Mouse (Mus musculus) neural tube, embryonic 11.5 days (tissue): ENCODE data around the gene Aasdh. TPM values are rescaled to one million over a fixed set of nuclear protein-coding genes. Genes with fewer than 3 reads are reported as not detected.
"Not testable (repeated sequence)": the region's sequence is repeated elsewhere in the genome, so short reads cannot be mapped to it uniquely, and the experiment has no call there.

ENCODE experiments used
- ATAC-seq: fragments of 200-750 bp; cut with Nextera tagmentation; 2 replicates; pipeline ENCODE4 v1.8.0; 2017; ENCODE audit warnings: moderate number of reproducible peaks, mild to moderate bottlenecking, moderate TSS enrichment, moderate library complexity; ENCODE audit not compliant: insufficient read depth, low FRiP score, low TSS enrichment
- DNase-seq: peaks from one replicate; pipeline ENCODE4 v3.0.0-alpha.2; 2015; ENCODE audit warnings: low spot score
- H3K27ac ChIP-seq: fragments of 300-500 bp; sonication (generic); 2 replicates; pipeline ENCODE4 v1.5.1; 2014; ENCODE audit warnings: low read depth, mild to moderate bottlenecking, low read length
- H3K27me3 ChIP-seq: fragments of 300-500 bp; sonication (generic); 2 replicates; pipeline ENCODE4 v1.6.1; 2014; ENCODE audit warnings: mild to moderate bottlenecking, low read length, mixed read lengths; ENCODE audit not compliant: control insufficient read depth, insufficient read depth
- H3K36me3 ChIP-seq: fragments of 300-500 bp; sonication (generic); 2 replicates; pipeline ENCODE4 v1.6.1; 2014; ENCODE audit warnings: mild to moderate bottlenecking, low read length, moderate library complexity, mixed read lengths; ENCODE audit not compliant: control insufficient read depth, insufficient read depth
- H3K4me1 ChIP-seq: fragments of 300-500 bp; sonication (generic); 2 replicates; pipeline ENCODE4 v1.6.1; 2014; ENCODE audit warnings: low read length, mixed read lengths; ENCODE audit not compliant: control insufficient read depth, insufficient read depth
- H3K4me2 ChIP-seq: fragments of 300-500 bp; sonication (generic); 2 replicates; pipeline ENCODE4 v1.6.1; 2014; ENCODE audit warnings: low read depth, mild to moderate bottlenecking, moderate library complexity
- H3K4me3 ChIP-seq: fragments of 300-500 bp; sonication (generic); 2 replicates; pipeline ENCODE4 v1.5.1; 2014; ENCODE audit warnings: low read depth, low read length
- H3K9ac ChIP-seq: fragments of 300-500 bp; sonication (generic); 2 replicates; pipeline ENCODE4 v1.6.1; 2014; ENCODE audit warnings: mild to moderate bottlenecking, low read length
- H3K9me3 ChIP-seq: fragments of 300-500 bp; sonication (generic); 2 replicates; pipeline ENCODE4 v1.6.1; 2016; ENCODE audit warnings: low read length; ENCODE audit not compliant: control insufficient read depth
- WGBS: fragments of 180-500 bp; shearing (Covaris S2); extraction: QIAGEN DNeasy Blood & Tissue Kit; methylation state at CpG from one replicate; pipeline ENCODE4 v1.1.7; 2014; 5-methylcytosine and 5-hydroxymethylcytosine counted together
- polyA plus RNA-seq: library from polyadenylated mRNA; unstranded; fragments of >200 nt; fragmentation: Nextera tagmentation; extraction: Ambion mirVana; gene quantifications from 2 replicates; pipeline ENCODE4 v1.2.1, GENCODE M21; 2014

Aasdh gene
- polyA plus RNA-seq, 1 experiment from 2014 or later: 14.6 TPM

DNA sequence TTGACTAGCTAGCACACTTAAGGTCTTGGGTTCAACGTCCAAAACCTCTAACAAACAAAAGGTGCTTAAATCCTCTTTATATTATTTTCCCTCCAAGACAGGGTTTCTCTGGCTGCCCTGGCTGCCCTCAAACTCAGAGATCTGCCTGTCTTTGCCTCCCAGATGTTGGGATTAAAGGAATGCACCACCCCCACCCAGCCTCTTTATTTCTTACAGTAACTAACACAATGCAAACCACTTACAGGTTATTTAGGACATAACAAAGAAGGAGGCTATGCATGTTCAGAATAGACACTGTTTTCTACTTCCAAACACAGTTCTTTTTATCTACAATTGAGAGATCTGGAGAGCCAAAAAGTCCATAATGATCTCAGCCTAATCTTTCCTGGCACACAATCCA is 19.0 kb upstream of the Aasdh start:
- no peaks in the 10 kb centered on the region for H3K9me3 ChIP-seq
- no peak overlapping the region for H3K27ac ChIP-seq
- no peaks in the 10 kb centered on the region for H3K27me3 ChIP-seq
- peaks cover 11% of the 10 kb centered on the region for H3K36me3 ChIP-seq
- H3K4me1 ChIP-seq: no peaks in the 10 kb centered on the region
- DNase-seq (no peak), ATAC-seq (no peak)
- H3K4me2 ChIP-seq: no peak overlapping the region
- H3K4me3 ChIP-seq: no peak overlapping the region
- WGBS: 81% methylated on average over 1 of the region's 1 CpGs
- H3K9ac ChIP-seq: no peak overlapping the region

- H3K27ac ChIP-seq: no peak overlapping the region
- WGBS: 96% methylated on average over 13 of the region's 13 CpGs
- H3K4me3 ChIP-seq: no peak overlapping the region
- DNase-seq (no peak), ATAC-seq (no peak)
- H3K4me1 ChIP-seq: no peaks in the 10 kb centered on the region
- peaks cover 11% of the 10 kb centered on the region for H3K36me3 ChIP-seq
- no peak overlapping the region for H3K4me2 ChIP-seq
- no peaks in the 10 kb centered on the region for H3K27me3 ChIP-seq
- no peaks in the 10 kb centered on the region for H3K9me3 ChIP-seq
- H3K9ac ChIP-seq: no peak overlapping the region
Measured at GRCm38 (mm10) chr5:76923428-76923827, 18.1 kb upstream of the Aasdh start.

DNA sequence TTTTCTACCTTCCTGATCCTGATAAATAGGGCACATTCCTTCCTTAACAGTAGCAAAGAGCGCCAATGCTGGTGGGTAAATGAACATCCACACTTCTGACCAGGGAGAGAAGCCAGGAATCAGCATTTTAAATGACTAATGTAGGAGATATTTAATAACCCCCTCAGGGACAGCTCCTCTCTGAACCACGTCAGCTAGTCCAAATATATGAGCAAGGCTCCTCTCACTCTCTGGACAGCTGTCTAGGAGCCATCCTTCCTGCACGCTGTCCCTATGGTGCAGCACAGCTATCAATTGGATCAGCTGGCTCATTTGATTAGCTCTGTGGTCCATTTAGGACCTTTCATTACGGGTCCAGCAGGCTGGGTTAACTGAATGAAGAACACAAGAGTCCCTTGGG is 17.5 kb upstream of the Aasdh start:
- no peaks in the 10 kb centered on the region for H3K9me3 ChIP-seq
- no peak overlapping the region for H3K4me3 ChIP-seq
- WGBS: 80% methylated on average over 4 of the region's 4 CpGs
- no peak for ATAC-seq
- no peaks in the 10 kb centered on the region for H3K4me1 ChIP-seq
- H3K27ac ChIP-seq: no peak overlapping the region
- no peak overlapping the region for H3K9ac ChIP-seq
- H3K36me3 ChIP-seq: peaks cover 11% of the 10 kb centered on the region
- H3K4me2 ChIP-seq: no peak overlapping the region
- DNase-seq: no peak
- H3K27me3 ChIP-seq: no peaks in the 10 kb centered on the region

GRCm38 (mm10) chr5:76912522-76912921 is 7.2 kb upstream of the Aasdh start:
- H3K36me3 ChIP-seq, H3K4me3 ChIP-seq, H3K27me3 ChIP-seq, H3K9me3 ChIP-seq, H3K4me2 ChIP-seq, ATAC-seq, H3K9ac ChIP-seq, DNase-seq, H3K4me1 ChIP-seq, H3K27ac ChIP-seq: not testable (repeated sequence)
- 95% methylated on average over 5 of the region's 5 CpGs for WGBS

GRCm38 (mm10) chr5:76910807-76911206 is 5.5 kb upstream of the Aasdh start:
- DNase-seq (no peak), ATAC-seq (no peak)
- no peak overlapping the region for H3K9ac ChIP-seq
- H3K27ac ChIP-seq: no peak overlapping the region
- H3K4me1 ChIP-seq: no peaks in the 10 kb centered on the region
- no peak overlapping the region for H3K4me3 ChIP-seq
- H3K4me2 ChIP-seq: no peak overlapping the region
- WGBS: 89% methylated on average over 3 of the region's 3 CpGs
- no peaks in the 10 kb centered on the region for H3K9me3 ChIP-seq
- no peaks in the 10 kb centered on the region for H3K36me3 ChIP-seq
- no peaks in the 10 kb centered on the region for H3K27me3 ChIP-seq

DNA sequence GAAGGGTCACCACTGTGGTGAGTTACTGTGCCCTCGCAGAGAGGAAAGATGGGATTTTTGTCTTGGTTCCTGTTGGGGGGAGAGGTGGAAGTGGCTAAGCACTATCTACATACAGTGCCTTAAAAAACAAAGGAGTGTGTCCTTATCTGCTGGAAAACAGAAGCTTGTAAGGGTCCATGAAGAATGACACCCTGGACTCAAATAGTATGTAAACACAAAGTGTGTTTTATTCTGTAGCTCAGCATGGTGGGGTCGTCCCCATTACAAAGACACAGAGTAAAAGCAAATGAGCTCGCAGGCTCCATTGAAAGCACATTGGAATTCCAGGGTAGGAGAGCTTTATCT is 813 bp upstream of the Aasdh start:
- Histone ChIP-seq H3K27ac (0 out of 2 replicates have a peak overlapping the region, but pooled peaks have one; percentile 54), H3K9ac (peak overlapping the region; percentile 81), H3K9me3 (no peaks in the 10 kb centered on the region), H3K27me3 (no peaks in the 10 kb centered on the region), H3K4me1 (no peaks in the 10 kb centered on the region), H3K4me3 (peak overlapping the region; percentile 73), H3K4me2 (peak overlapping the region; percentile 57), H3K36me3 (0 out of 2 replicates have a peak, but pooled peaks cover under 1% of the 10 kb centered on the region)
- WGBS: 43% methylated on average over 3 of the region's 3 CpGs
- no peak; the same call in 1 of the 2 replicates for ATAC-seq
- DNase-seq: no peak

DNA sequence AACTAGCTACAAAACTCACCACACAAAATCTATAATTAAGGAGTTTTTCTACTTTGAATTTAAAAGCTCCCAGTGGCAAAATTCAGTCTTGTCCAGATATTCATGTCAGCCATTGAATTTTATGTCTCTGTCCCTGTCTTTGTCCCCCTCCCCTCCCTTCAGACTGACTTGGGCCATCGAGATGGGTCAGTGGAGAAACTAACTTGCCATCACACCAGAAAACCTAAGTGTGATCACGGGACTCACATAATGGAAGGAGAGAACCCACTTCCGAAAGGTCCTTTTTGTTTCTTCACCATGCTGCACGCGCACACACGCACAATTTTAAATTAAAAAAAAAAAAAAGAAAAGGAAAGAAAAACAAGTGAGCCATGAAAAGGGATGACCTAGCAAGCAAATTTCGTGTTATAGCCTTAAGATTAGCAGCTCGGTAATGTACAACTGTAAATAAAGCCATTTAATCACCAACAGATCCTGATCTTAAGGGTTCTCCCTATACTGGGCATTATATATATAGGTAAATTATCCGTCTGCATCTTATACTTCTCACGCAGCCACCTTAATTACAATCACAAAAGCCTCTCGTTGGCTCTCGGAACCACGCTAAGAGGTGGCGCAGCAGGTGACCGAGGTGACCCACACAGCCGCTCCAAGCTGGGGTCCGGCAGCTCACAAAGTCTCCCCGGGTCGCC is 455 bp downstream of the Aasdh start:
- Histone ChIP-seq H3K9ac (peak overlapping the region; percentile 81), H3K36me3 (0 out of 2 replicates have a peak, but pooled peaks cover 2% of the 10 kb centered on the region), H3K4me3 (peak overlapping the region; percentile 73), H3K27me3 (no peaks in the 10 kb centered on the region), H3K4me1 (no peaks in the 10 kb centered on the region), H3K4me2 (peak overlapping the region; percentile 57), H3K27ac (no peak overlapping the region), H3K9me3 (no peaks in the 10 kb centered on the region)
- DNase-seq: peak; percentile 23
- peak; percentile 4; the same call in 1 of the 2 replicates for ATAC-seq
- WGBS: 5% methylated on average over 19 of the region's 19 CpGs

DNA sequence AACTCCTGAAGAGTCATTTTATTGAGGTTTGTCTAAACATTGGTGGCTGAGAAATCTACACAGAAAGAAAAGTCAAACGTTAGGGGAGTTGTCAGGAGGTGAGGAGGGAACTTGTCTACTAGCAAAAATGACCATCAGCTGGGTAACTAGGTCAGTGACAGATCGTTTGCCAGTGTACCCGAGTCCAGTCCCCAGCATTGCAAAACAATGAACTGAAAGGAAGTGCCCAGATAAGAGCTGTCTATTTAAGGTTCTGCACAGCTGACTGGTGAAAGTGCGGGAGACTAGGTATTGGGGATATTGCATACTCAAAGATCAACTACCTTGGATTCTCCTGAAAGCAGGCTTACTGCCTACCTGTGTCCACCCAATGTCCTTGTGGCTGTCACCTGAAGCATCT is 3.2 kb downstream of the Aasdh start:
- no peak overlapping the region for H3K4me2 ChIP-seq
- no peak overlapping the region for H3K4me3 ChIP-seq
- 81% methylated on average over 4 of the region's 4 CpGs for WGBS
- 0 out of 2 replicates have a peak, but pooled peaks cover 2% of the 10 kb centered on the region for H3K36me3 ChIP-seq
- ATAC-seq: no peak
- no peak overlapping the region for H3K9ac ChIP-seq
- H3K27ac ChIP-seq: no peak overlapping the region
- H3K4me1 ChIP-seq: no peaks in the 10 kb centered on the region
- DNase-seq: no peak
- no peaks in the 10 kb centered on the region for H3K27me3 ChIP-seq
- H3K9me3 ChIP-seq: no peaks in the 10 kb centered on the region

GRCm38 (mm10) chr5:76893084-76893483 is 12.2 kb downstream of the Aasdh start:
- no peaks in the 10 kb centered on the region for H3K27me3 ChIP-seq
- no peak overlapping the region for H3K9ac ChIP-seq
- H3K27ac ChIP-seq: no peak overlapping the region
- no peak overlapping the region for H3K4me3 ChIP-seq
- DNase-seq: no peak
- no peaks in the 10 kb centered on the region for H3K9me3 ChIP-seq
- ATAC-seq: no peak
- no peaks in the 10 kb centered on the region for H3K4me1 ChIP-seq
- 0 out of 2 replicates have a peak, but pooled peaks cover 4% of the 10 kb centered on the region for H3K36me3 ChIP-seq
- no peak overlapping the region for H3K4me2 ChIP-seq
- WGBS: 85% methylated on average over 2 of the region's 2 CpGs
